Mouse (Mus musculus) adipocyte (in vitro differentiated cells): ENCODE data around the gene Marveld1.

ENCODE experiments used
- DNase-seq: peaks from one replicate; pipeline ENCODE4 v3.0.0-alpha.2; 2016; ENCODE audit warnings: low spot score

Gene Marveld1

DNA sequence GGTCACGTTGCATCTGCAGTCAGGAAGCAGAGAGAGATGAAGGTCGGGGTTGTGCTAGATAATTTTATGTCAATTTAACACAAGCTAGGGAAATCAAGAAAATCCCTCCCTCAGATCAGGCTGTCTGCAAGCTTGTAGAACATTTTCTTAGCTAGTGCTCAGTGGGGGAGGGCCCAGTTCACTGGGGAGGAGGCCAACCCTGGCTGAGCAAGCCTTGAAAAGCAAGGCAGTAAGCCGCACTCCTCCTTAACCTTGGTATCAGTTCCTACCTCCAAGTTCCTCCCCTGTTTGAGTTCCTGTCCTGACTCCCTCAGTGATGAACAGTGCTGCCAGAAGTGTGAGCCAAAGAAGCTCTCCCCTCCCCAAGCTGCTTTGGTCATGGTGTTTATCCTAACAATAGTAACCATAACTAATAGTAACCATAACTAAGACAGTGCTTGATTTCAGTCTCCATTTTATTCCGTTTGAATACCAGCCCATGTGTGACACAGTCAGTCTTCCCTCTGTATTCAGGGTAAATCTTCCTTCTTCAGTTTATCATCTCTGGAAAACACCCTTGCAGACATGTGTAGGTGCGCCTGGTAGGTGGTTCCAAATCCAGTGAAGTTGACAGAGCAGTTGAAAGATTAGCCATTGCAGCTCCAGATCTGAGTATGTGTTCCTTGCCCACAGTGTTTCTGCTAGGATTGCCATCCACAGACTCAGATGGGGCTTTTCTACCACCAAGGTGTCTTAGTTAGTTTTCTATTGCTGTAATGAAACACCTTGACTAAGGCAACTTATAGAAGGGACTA lies 7.3 kb upstream of the Marveld1 start:
- no peak for DNase-seq

DNA sequence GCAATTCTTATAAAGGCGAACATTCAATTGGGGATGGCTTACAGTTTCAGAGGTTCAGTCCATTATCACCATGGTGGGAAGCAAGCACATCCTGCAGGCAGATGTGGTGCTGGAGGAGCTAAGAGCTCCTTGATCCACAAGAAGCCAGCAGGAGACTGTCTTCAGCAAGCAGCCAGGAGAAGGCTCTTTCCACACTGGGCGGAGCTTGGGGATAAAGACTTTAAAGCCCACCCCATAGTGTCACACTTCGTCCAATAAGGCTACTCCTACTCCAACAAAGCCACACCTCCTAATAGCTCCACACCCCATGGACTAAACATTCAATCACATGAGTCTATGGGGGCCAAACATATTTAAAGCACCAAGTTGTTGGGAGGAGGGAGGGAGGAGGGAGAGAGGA lies 5.2 kb upstream of the Marveld1 start:
- no peak for DNase-seq

DNA sequence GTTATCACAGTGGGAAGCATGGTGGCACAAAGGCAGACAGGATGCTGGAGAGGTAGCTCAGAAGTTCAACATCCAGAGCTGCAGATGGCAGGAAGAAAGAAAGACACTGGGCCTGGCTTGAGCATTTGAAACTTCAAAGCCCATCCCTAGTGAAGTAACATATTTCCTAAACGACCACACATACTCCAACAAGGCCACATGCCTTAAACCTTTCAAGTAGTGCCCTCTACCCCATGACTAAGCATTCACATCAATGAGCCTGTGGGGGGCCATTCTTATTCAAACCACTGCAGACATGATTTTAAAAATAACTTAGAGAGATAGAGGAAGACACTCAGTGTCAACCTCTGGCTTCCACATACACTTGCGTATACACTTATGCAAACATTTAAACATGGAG lies 4.4 kb upstream of the Marveld1 start:
- no peak for DNase-seq

DNA sequence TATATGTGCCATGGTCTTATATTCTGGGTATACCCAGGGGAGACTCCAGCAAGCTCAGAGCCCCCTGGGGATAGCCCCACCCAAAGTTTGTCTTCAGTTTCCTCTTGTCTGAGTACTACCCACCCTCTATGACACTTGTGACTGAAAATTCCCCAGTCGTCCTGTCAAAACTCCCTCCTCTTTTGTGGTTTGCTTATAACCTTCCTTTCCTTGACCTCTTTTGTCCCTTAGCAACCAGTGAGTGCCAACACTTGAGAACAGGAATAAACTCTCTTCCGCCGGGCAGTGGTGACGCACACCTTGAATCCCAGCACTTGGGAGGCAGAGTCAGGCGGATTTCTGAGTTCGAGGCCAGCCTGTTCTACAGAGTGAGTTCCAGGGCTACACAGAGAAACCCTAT lies 3.1 kb upstream of the Marveld1 start:
- peak; percentile 43 for DNase-seq

DNA sequence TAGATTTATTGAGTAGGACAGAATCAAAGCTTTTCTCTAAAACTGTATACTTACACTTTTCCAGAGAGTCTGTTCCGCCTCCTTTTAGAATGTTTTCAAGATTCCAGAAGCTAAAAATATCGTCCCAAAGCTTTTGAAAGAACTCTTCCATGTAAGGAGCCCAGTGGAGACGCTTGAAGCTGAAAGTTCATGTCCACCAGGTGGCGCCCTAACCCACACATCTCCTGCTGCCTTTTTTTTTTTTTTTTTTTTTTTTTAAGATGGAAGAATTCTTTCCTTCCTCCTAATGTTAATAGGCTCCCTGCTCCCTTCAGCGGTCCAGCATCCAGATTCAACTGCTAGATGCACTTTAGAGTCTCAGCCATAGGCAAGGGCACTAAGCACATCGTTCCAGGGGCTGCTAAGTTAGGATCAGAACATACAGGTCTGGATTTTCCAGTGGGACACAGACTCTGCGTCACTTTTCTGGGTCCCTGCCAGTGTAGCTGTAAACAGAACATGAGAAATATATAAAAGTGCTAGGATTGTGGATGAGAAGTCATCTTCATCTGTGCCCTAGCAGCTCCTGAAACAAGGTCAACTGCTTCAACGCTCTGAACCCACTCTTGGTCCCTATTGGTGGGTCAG lies 2.5 kb upstream of the Marveld1 start:
- DNase-seq = peak; percentile 98

DNA sequence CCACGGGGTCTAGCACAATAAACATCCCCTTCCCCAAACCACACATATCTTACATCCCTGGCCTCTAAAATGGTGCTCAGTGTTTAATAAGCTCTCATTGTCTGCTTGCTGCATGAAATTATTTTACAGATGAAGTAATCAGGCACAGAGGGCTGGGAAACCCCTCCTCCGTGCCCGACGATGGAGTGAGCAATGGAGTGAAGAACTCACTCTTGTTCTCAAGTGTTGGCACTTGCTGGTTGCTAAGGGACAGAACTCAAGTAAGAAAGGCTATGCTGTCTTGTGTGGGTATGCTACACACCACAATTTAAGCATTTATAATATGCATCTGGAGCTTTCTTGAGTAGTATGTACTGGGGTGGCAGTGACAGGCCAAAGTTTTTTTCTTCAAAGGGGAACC lies 2.0 kb upstream of the Marveld1 start:
- no peak for DNase-seq

DNA sequence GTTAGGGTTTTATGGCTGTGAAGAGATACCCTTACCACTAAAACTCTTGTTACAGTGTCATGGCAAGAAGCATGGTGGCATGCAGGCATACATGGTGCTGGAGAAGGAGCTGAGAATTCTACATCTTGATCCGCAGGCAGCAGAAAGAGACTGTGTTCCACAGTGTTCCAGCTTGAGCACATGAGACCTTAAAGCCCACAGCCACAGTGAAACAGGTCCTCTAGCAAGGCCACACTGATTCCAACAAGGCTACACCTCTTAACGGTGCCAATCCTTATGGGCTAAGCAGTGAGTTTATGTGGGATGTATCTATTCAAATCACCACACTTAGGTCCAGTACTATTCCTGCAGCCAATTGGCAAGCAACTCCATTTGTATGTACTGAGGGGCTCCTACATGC lies 1.5 kb upstream of the Marveld1 start:
- DNase-seq = no peak

DNA sequence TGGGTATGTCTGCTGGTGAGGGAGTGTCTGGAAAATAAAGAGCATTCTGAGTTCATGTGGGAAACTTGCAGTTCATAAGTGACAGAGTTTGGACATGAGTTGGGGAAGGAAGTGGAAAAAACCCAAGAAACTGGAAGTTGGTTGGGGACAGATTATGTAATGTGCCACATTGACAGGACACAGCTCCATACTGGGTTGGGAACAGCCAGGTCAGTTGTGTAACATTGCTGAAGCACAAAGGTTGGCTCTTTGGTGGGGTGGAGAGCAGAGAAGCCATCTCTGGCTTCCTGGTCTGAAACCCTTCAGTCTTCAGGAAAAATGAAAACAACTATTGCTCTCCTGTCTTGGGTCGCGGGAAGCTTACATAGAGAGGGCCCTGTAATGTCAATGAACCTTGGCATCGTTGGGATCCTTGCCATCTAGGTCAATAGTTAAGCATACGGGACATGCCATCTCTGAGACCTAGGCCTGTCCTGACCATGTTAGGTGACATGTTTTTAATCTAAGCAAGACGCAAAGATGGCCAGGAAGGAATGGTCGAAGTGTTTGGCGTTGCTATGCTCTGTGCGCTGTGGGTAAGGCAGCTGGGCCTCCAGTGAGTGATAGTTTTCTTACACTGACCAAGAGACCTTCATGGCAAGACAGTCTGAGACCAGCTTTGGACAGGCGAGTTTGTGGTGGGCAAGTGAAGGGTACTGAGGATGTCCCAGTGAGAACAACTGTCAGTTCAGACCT lies 757 bp upstream of the Marveld1 start:
- peak; percentile 89 for DNase-seq

DNA sequence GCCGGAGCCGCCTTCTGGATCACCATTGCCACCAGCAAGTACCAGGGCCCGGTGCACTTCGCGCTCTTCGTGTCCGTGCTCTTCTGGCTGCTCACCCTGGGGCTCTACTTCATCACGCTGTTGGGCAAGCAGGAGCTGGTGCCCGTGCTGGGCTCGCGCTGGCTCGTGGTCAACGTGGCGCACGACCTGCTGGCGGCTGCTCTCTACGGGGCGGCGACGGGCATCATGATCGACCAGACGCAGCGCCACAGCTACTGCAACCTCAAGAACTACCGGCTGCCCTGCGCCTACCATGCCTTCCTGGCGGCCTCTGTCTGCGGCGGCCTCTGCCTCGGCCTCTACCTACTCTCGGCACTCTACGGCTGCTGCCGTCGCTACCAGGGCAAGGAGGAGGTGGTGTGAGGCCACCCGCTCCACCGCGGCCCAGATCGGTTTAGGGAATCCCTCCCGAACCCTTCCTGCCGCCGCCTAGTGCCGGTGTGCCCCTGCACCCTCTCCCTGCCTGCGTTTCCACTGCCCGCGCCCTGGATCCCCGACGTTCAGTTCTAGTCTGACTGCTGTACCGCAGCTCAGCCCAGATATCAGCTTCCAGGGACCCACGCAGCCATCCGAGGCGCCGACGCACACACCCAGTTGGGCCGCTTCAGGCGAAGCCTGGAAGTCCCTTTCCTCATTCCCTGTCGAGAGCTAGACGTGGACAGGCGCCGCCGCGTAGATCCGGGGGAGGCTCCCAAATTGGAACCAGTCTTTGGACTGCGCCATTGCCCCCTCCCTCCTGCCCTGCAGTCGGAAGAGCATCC lies 769 bp downstream of the Marveld1 start:
- DNase-seq = peak; percentile 74

DNA sequence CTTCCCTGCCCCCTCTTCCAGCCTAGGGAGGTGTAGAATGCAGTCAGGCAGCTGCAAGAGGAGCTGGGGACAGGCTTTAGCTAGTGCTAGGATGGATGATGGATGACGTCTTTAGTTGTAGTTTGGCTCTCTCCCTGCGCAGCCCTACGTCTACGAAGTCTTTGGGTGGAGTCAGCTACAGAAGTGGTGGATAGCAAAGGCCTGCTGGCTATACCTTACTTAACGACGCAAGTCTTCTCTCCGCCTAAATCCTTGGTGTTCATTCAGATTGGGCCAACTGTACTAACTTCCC lies 1.3 kb downstream of the Marveld1 start:
- DNase-seq = peak; percentile 72

DNA sequence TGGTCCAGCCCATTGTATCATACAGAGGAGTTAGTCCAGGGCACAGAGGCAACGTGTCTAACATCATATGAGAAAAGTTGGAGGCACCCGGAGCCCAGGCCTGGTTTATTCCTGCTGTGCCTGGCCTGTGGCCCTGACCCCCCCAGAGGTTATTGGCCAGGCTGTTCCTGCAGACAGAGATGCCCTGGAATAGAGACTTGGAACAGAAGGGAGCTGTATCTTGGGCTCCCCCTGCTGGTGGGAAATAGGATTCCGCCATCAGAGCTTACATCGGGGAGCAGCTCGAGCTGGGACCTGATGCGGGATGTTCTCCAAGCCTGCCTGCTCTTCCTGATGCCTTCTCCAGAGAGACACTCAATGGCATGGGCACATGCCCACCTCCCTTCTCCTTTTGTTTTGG lies 4.8 kb downstream of the Marveld1 start:
- DNase-seq = peak; percentile 97

DNA sequence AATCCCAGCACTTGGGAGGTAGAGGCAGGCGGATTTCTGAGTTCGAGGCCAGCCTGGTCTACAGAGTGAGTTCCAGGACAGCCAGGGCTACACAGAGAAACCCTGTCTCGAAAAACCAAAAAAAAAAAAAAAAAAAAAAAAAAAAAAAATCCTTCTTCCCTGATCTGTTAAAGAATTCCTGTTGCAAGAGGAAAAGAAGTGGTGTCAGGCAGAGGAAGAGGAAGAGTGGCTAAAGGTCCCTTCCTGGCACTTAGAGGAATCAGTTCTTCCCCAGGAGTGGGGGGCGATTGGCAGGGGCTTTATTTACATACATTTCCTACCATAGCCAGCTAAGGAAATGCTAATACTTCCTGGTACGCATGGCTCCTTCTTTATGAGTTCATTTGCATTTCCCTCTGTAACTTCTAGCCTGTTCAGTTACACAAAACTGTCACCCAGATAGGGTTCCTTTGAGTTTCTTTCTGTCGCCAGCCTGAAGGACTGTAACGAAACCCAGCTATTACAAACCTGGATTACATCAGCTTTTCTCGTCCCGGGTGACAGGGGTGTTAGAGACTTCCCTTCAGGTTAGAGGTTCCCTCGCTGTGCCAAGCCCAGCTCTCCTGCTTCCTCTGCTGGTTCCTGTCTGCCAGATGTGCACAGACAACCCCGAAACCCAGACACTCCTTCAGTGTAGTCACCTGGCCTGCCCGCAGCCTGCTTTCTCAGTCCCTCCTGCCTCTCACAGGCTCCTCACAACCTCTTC lies 10.5 kb downstream of the Marveld1 start:
- peak; percentile 53 for DNase-seq

DNA sequence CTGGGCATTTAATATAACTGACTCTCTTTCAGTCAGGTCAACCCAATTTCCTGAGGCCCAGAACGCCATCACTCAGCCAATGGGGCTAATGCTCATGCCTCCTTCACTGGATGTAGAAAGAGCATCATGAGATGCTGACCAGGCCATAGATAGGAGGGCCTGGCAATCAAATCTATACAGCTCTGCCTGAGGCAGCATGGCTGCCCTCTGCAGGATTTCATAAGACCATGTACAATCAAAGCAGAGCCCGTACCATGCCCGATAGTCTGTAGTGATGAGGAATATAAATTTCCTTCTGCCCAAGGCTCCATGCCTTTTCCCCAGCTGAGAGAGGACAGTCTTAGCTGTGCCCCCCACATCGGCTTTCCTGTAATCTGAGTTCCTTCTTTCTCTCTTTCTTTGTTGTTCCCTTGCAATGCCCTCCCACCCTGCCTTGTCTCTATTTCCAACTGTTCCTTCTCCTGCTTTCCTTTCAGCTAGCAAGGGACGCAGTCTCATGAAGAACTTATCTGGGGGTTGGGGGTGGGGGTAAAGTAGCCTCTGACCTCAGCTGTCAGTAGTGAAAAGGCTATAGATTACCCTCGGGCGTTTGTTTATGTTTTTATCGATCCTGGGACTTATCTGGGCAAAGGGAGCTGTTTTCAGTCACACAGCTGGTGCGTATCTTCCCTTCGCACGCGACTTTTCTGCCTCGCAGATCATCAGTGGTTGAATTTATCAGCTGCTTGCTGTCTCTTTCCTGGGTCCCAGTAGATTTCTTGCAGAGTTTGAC lies 11.2 kb downstream of the Marveld1 start:
- no peak for DNase-seq

DNA sequence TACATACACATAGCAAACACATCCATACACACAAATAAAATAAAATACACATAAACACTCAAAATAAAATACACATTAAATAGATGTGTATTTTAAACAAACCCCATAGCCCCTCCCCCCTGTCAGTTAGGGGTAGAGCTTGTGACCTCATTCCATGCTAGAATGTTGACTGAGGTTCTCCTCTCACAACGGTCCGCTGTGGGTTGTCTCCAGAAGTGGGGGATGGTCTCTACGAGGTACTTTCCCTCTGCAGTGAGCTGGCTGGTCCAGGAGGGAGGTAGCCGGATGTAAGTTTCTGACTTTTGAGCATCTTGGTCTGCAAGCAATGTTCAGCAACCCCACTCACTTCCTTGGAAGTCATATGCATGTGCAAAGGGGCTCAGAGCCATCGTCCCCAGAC lies 16.6 kb downstream of the Marveld1 start, which contains the start of gene Zfyve27:
TSS of gene Zfyve27 (plus strand) at position 188 of the 400 bp plus-strand sequence.
- no peak for DNase-seq

DNA sequence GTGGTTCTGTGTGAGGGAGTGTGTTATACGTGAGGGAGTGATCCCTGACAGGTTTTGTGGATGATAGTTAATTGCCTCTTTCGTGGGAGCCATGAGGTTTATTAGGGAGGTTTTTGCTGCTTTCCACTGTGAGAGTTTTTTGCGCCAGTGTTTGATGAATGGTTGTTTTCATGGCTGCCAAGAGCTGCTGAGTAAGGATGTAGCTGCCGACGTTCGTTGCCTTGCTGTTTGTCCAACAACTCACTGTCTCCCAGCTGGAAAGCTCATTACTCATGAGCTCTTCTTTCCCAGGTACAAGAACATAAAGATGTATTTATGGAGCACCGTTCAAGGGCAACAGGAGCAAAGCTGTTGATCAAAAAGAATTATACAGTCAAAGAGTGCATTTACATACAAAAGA lies 17.0 kb downstream of the Marveld1 start:
- no peak for DNase-seq

DNA sequence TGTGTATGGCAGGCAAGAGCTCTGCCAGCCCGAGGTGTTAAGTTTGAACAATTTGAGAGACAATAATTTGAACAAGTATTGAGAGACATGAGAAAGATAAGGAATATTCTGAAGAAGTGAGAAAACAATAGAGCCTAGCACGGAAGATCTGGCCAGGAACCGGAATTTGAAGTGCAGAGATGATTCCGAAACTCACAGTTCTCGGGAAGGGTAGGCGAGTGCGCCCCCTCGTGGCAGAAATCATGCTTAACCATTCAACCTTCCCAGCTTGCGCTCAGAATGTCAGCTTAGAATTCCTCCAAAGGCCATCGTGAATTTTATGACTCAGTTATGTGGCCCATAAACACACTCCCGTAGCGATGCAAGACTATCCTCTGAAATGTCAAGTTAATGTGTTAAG lies 18.9 kb downstream of the Marveld1 start:
- peak; percentile 96 for DNase-seq

DNA sequence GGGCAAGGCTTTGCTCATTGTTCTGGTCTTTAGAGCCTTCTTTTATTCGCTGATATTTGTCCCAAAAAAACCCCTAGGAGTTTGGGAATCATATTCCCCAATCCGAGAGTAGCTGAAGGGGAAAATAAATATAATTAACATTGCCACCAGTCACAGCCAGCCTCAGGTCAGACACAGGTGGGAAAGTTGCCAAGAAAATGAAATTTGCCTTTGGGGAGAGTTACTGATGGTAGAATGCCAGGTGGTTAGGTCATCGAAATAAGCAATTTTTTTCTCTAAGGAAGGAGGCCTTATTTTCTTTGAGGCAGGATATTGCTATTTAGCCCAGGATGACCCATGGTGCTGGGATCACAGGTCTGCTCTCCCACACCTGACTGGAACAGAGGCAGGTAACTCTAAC lies 19.6 kb downstream of the Marveld1 start:
- peak; percentile 85 for DNase-seq

DNA sequence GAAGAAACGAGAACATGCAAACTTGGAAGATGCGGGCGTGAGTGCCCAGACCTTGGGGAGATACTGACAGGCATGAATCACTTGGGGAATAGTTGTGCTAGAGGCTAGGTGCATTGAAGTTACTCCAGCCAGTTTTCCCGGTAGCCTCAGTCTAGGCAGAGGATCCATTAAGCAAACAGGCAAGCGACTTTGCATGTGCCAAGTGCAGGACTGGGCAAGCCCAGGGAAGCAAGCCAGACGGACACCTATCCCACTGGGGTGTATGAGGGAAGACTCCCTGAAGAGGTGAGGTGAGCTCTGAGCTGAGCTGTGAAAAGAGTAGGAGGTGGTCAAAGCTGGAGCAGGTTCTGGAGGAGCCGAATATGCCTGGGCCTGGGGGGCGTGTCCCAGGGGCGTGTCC lies 20.3 kb downstream of the Marveld1 start:
- DNase-seq = no peak

DNA sequence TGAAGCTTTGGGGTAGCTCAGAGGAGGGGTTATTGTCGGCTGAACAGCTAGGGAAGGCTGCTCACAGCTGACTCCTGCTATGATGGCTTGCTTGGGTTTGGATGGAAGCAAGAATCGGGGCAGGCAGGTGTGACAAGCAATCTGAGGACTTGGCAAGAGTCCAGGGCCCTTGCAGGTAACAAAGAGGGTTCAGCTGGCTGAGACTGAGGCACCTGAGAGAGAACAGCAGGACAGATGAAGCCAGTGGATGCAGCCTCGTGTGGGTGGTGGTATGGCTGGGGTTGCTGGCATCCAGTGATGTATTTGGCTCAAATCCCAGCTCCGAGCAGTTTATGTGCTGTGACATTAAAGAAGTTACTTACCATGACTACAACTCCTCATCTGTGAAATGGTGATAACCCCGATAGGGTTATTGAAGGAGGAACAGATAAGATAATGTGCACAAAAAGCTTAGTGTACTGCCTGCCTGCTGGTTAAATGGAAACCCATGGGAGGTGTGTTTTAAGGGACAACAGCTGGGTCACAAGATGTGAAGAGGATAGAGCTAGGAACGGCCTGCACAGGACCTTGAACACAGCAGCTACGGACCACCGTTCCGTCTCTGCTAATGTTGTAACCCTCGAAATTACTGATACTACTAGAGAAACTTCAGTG lies 22.2 kb downstream of the Marveld1 start:
- no peak for DNase-seq
